Mouse (Mus musculus): ENCODE results near the gene Atp13a5.

Gene Atp13a5

GRCm38 (mm10) chr16:29378458-29378857 lies at the start of gene Atp13a5:
Gene Atp13a5 (minus strand): TSS chr16:29378732.
- no peak for DNase-seq

GRCm38 (mm10) chr16:29414822-29415221 lies 36.3 kb upstream of the Atp13a5 start:
- no peak for DNase-seq

DNA sequence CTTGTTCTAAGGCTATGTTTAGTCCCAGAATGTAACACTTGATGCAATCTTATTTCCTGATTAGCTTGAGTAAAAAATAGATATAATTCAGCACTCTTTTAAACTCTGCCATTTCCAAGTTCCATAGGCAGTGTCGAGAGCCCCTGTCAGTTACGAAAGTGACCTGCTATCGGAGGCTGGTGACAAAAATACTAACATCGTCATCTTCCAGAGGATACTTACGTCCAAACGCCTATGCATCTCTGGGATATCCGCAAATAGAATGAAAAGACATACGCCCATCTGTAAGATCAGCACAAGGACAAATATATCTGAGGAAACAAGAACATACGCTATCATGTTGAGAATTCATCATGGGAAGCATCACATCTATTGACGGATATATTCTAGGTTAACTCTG lies 28.8 kb upstream of the Atp13a5 start:
- no peak for DNase-seq

GRCm38 (mm10) chr16:29399079-29399478 lies 20.5 kb upstream of the Atp13a5 start:
- DNase-seq, result no peak

- DNase-seq, result no peak
Measured at GRCm38 (mm10) chr16:29384781-29385180, 6.2 kb upstream of the Atp13a5 start.

DNA sequence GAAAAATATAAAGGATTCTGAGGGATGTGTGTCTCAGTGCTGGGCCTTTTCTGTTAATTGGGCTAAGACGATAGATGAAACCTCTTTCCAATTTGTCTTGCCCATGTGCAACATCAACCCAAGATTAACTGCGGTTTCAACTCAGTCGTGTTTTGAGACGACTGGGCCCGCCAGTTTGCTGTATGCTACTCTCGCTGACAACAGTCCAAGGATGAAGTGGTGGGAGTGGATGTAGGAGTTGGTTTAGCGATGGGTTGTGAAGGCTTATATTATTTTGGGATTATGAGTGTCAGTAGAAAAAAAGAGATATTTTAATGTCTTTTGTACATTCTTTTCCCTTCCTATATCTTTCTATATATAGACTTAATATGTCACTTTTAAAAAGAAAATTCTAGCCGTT lies 3.9 kb downstream of the Atp13a5 start:
- DNase-seq, result no peak

GRCm38 (mm10) chr16:29331351-29332044 lies 47.0 kb downstream of the Atp13a5 start:
- DNase-seq, result no peak

DNA sequence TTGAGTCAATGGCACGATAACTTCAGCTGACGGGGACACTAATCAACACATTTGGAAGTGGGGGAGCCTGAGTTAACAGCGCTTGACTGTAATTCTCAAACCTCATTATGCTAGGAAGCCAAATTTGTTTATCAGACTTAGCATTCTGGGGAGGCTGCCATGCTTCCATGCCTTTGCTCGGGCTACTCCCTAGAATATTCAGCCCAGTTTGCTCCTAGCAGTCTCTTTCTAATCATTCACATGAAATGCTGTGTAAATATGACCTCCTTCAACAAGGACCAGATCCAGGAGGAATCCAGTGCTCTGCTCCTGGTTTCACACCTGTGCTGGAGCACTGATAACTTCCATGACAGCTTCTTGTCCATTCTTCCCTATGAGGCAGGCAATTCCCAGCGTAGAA lies 47.6 kb downstream of the Atp13a5 start:
- no peak for DNase-seq

DNA sequence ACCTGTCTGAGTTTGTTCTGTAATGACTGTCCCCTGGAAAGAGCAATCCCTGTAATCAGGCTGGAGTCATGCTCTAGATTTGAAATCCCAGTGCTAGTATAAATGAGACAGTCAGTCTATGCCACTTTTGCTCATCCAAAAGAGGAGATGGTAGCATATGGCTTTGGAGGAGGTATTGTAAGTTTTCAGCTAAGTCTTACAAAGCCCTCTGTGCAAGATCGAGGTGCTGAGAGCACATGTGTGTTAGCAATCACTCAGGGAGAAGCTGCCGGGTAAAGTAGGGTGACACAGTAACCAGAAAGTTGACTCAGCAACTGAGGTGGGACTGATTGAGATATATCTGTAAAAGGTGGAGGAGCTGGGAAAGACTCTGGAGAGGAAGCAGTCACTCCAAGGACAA lies 49.3 kb downstream of the Atp13a5 start:
- DNase-seq, result no peak

DNA sequence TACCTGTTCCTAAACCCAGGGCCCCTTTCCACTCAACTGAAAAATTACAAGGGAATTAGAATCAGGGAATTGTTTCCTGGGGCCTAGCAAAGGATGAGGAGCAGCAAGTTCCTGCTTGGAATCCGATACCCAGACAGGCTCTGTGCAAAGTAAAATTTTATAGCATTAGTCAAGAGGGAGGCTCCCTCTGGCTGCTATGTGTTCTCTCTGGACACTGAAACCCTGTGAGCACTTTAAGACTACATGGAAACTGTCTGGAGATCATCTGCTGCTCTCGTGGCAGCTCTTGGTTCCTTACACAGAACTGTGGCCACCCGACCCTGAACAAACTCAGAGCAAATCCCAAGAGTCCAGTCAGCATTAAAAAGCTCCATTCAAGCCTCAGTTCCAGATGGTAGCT lies 50.6 kb downstream of the Atp13a5 start:
- no peak for DNase-seq

DNA sequence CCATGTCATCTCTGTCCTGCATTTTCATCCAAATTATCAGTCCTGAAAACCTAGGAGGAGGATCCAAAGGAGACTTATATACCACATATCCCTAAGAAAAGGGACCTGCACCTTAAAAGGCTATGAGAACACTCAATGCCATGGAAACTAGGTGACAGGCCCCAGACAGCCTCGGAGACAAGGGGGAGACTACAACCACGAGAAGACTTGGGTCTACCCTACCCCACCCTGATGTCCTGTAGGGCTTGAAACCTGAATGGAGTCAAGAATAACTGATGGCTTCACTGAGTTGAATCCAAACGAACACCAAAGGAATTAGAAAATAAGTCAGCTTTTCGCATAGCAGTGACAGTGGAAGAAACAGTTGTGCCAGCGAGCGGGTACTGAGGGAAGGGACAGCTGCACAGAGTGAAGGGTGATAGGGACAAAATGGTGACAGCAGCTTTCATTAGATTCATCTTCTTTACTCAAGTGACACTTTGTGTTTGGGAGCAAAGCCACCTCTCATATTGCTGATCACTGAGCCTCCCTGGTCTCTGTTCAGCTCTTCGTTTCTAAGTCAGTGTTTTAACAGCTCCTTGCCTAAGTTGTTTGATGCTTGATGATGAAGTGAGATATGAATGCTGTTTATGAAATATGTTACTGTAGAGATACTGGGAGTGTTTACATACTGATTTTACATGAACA lies 53.2 kb downstream of the Atp13a5 start:
- no peak for DNase-seq

GRCm38 (mm10) chr16:29320717-29321116 lies 57.8 kb downstream of the Atp13a5 start:
- DNase-seq, result no peak

DNA sequence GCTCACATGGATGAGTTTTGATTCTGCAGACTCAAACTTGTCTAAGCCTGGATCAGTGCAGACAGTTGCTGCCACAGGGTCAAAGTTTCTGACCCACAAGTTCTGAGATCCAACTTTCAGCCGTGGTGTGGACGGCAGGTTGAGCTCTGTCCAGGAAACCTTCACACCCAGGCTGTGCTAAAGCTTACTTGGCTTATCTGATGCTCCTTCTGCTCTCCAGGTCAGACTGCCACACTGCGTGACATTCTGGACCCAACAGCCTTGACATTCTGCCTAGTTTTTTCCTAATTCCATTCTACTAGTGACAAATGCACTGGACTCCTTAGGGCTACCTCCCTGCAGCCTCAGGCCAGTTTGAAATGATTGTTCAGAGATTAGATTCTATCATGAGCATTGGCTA lies 63.1 kb downstream of the Atp13a5 start:
- peak in 1 of 2 experiments; percentile 2 for DNase-seq

GRCm38 (mm10) chr16:29314991-29315390 lies 63.5 kb downstream of the Atp13a5 start:
- DNase-seq, result peak; percentile 3 to 17

DNA sequence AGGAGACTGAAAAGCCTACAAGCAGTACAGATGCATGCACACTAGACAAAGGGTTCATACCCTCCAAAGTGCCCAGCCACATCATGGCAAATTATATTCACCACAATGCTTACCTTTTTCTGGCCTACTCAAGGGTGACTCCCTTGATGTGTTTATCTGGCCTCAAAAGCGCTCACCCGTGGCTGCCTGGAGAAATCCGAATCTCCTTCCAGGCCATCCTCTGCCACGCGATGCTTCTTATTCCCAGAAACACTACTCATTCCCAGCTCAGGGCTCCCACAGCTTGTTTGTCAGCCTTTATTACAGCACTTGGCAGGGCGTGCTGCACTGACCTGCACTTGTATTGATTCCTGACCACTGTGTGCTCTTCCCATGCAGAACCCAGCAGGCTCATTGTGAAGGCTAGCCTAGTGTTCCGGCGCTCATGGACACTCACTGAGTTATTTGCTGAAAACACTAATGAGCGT lies 80.9 kb downstream of the Atp13a5 start:
- DNase-seq, result no peak

DNA sequence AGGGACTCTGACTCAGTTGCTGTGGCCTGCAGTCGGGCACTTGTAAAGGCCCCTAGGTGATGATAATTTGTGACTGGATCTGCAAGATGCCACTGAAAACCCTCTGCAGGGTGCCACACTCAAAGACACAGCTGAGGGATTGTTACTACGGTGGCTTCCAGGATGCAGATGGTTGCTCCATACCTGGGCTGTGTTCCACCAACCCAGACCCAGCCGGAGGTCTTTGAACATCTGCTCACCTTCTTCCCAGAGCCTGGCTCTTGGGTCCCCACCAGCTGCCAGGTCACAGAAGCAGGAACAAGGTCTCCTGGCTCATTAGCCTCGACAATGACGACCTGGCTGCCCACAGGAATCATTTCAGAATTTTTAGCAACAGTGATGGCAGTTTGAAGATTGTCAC lies 97.8 kb downstream of the Atp13a5 start:
- no peak for DNase-seq

GRCm38 (mm10) chr16:29254325-29254724 lies 124.2 kb downstream of the Atp13a5 start:
- no peak for DNase-seq

DNA sequence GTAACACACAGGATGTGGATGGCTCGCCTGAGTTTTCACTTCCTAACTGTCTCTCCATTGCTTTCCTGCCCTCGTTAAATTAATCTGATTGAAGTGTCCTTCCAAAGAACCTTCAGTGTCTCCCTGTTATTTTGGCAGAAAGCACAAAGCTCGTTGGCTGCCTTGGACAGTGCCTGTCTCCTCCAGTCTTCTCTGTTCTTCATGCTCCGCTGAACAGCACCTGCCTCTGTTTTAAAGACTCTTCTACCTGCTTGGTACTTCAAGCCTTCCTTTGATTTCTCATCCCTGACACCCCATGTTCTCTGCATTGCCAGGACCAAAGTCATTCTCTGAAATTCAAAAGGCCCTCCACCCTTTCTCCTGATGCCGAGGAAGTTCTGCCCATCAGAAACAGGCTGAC lies 142.6 kb downstream of the Atp13a5 start:
- DNase-seq, result peak in 1 of 2 experiments; percentile 2

DNA sequence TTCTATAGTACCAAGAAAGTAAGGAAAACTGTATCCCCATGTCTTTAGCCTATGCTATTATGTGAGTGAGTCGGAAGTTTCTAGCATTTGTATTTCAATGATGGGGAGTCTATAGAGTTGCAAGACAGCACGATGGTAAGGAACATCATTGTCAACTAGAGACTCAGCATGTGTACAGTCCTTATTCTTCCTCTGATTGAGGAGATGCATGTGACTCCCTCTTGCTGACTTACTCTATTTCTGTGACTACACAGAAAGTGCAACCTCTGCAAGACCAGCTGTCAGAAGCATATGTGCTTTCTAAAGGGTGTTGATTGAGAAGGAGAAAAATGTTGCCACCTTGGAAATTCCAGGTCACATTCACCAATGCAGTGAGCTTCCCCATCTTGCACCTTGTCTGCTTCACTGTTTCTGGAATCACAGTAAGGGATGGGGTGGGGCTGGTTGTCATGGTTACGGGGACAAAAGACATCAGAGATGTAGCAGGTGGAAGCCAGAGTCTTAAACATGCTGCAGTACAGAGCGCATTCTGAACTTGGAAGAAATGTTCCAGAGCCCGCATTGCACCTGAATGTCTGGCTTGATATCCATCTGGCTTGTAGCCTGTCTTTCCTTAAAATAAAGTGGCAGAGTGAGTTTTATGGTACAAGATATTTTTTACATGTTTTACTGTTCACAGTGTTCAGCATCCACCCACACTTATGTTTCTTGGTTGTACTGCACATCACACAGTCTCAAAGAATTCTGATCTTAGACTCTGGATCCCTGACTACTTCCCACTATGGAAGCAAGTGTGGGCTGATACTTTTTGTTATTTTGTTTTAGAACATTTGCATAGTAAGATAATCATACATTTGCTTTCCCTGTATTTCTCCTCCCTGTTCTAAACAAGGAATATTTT lies 161.9 kb downstream of the Atp13a5 start:
- no peak for DNase-seq

- peak; percentile 28 to 44 for DNase-seq
Measured at GRCm38 (mm10) chr16:29209605-29210411, 168.7 kb downstream of the Atp13a5 start, which contains the start of gene Hrasls. Gene Hrasls (plus strand): TSS chr16:29209695.

GRCm38 (mm10) chr16:29208841-29209240 lies 169.7 kb downstream of the Atp13a5 start:
- no peak for DNase-seq

- DNase-seq, result peak; percentile 11 to 50
Measured at GRCm38 (mm10) chr16:29205581-29205980, 173.0 kb downstream of the Atp13a5 start.

Data from kidney, adult 8-10 months (tissue).